Mouse (Mus musculus): Measurements from ENCODE around the gene Tbx10. TPM values are rescaled to one million over a fixed set of nuclear protein-coding genes. Genes with fewer than 3 reads are reported as not detected.
A peak's percentile ranks its signal among the peaks of the same experiment; 100 is the strongest.
"Not testable (repeated sequence)": the region's sequence is repeated elsewhere in the genome, so short reads cannot be mapped to it uniquely, and the experiment has no call there.

Gene Tbx10
- total RNA-seq, 2 experiments from 2014 or later = not detected

- no peak for DNase-seq (ENCODE audit: low spot score)
- intact Hi-C loops (cut with DNase I) = no loop called here
These were observed 20.3 kb upstream of the Tbx10 start, which contains the start of gene Aldh3b2 for GRCm38 (mm10) chr19:3972229-3972628. Gene Aldh3b2 (plus strand): TSS chr19:3972328.

- DNase-seq (ENCODE audit: low spot score); intact Hi-C loops (cut with DNase I): not testable (repeated sequence)
These were observed 17.9 kb upstream of the Tbx10 start for GRCm38 (mm10) chr19:3974608-3975007.

GRCm38 (mm10) chr19:3975866-3976265 is 16.7 kb upstream of the Tbx10 start:
- no peak for DNase-seq (ENCODE audit: low spot score)
- intact Hi-C loops (cut with DNase I) = no loop called here

- intact Hi-C loops (cut with DNase I) = loop anchor here (2.0 to 10.0 kb wide), 5 partner anchors 34 to 256 kb away; partner anchors contain the start of genes Chka and Kmt5b
- no peak for DNase-seq (ENCODE audit: low spot score)
These were observed 12.2 kb upstream of the Tbx10 start for GRCm38 (mm10) chr19:3980309-3980708.

- intact Hi-C loops (cut with DNase I) = loop anchor here (2.0 to 10.0 kb wide), 5 partner anchors 34 to 256 kb away; partner anchors contain the start of genes Chka and Kmt5b
- no peak for DNase-seq (ENCODE audit: low spot score)
These were observed 11.6 kb upstream of the Tbx10 start for GRCm38 (mm10) chr19:3980917-3981316.

- no peak for DNase-seq (ENCODE audit: low spot score)
- intact Hi-C loops (cut with DNase I) = loop anchor here (5.0 to 10.0 kb wide), 4 partner anchors 91 to 259 kb away; partner anchors contain the start of genes Chka and Kmt5b
These were observed 8.9 kb upstream of the Tbx10 start for GRCm38 (mm10) chr19:3983527-3984200.

GRCm38 (mm10) chr19:3985261-3985681 is 7.3 kb upstream of the Tbx10 start:
- DNase-seq (ENCODE audit: low spot score) = no peak
- intact Hi-C loops (cut with DNase I) = loop anchor here (10.0 kb wide), 1 partner anchor 260 kb away; no protein-coding TSS in a partner anchor

- DNase-seq (ENCODE audit: low spot score) = peak; percentile 83
- intact Hi-C loops (cut with DNase I) = loop anchor here (10.0 kb wide), 1 partner anchor 262 kb away; no protein-coding TSS in a partner anchor
These were observed 6.2 kb upstream of the Tbx10 start, which contains the start of gene Acy3 for GRCm38 (mm10) chr19:3986334-3986733. Gene Acy3 (plus strand): TSS chr19:3986570.

GRCm38 (mm10) chr19:3988066-3988465 is 4.5 kb upstream of the Tbx10 start:
- DNase-seq (ENCODE audit: low spot score) = no peak
- intact Hi-C loops (cut with DNase I) = loop anchor here (10.0 kb wide), 1 partner anchor 263 kb away; no protein-coding TSS in a partner anchor

GRCm38 (mm10) chr19:3988750-3989149 is 3.8 kb upstream of the Tbx10 start:
- intact Hi-C loops (cut with DNase I) = loop anchor here (10.0 kb wide), 1 partner anchor 264 kb away; no protein-coding TSS in a partner anchor

GRCm38 (mm10) chr19:3990804-3991203 is 1.7 kb upstream of the Tbx10 start:
- DNase-seq (ENCODE audit: low spot score) = no peak
- intact Hi-C loops (cut with DNase I) = no loop called here

More at GRCm38 (mm10) chr19:3988750-3989149, 3.8 kb upstream of the Tbx10 start:
- no peak for DNase-seq (ENCODE audit: low spot score)

- no peak for DNase-seq (ENCODE audit: low spot score)
- intact Hi-C loops (cut with DNase I) = no loop called here
These were observed 990 bp upstream of the Tbx10 start for GRCm38 (mm10) chr19:3991562-3991961.

GRCm38 (mm10) chr19:3991966-3992365 is 586 bp upstream of the Tbx10 start:
- intact Hi-C loops (cut with DNase I) = no loop called here
- no peak for DNase-seq (ENCODE audit: low spot score)

- DNase-seq (ENCODE audit: low spot score) = no peak
- intact Hi-C loops (cut with DNase I) = no loop called here
These were observed 2.4 kb downstream of the Tbx10 start for GRCm38 (mm10) chr19:3994932-3995331.

- DNase-seq (ENCODE audit: low spot score) = no peak
- intact Hi-C loops (cut with DNase I) = no loop called here
These were observed 3.0 kb downstream of the Tbx10 start for GRCm38 (mm10) chr19:3995505-3995904.

GRCm38 (mm10) chr19:3996106-3996505 is 3.6 kb downstream of the Tbx10 start:
- intact Hi-C loops (cut with DNase I) = no loop called here
- no peak for DNase-seq (ENCODE audit: low spot score)

GRCm38 (mm10) chr19:3996747-3997146 is 4.2 kb downstream of the Tbx10 start:
- no peak for DNase-seq (ENCODE audit: low spot score)
- intact Hi-C loops (cut with DNase I) = no loop called here

- intact Hi-C loops (cut with DNase I) = no loop called here
- no peak for DNase-seq (ENCODE audit: low spot score)
These were observed 4.7 kb downstream of the Tbx10 start for GRCm38 (mm10) chr19:3997231-3997630.

GRCm38 (mm10) chr19:3998335-3998734 is 5.8 kb downstream of the Tbx10 start:
- intact Hi-C loops (cut with DNase I) = no loop called here
- no peak for DNase-seq (ENCODE audit: low spot score)

- DNase-seq (ENCODE audit: low spot score) = no peak
- intact Hi-C loops (cut with DNase I) = no loop called here
These were observed 6.7 kb downstream of the Tbx10 start for GRCm38 (mm10) chr19:3999121-3999730.
